In the genomic region with DNA sequence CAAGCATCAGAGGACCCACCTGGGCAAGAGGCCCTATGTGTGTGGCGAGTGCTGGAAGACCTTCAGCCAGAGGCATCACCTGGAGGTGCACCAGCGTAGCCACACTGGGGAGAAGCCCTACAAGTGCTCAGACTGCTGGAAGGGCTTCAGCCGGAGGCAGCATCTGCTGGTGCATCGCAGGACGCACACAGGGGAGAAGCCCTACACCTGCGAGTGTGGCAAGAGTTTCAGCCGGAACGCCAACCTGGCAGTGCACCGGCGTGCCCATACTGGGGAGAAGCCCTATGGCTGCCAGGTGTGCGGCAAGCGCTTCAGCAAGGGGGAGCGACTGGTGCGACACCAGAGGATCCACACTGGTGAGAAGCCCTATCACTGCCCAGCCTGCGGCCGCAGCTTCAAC, we compare ENCODE assay signal across 33 mouse cellular contexts. TPM values are rescaled to one million over a fixed set of nuclear protein-coding genes. Genes with fewer than 3 reads are reported as not detected.
DNase-seq lines count a peak whose midpoint lies in the region; ATAC-seq and TF ChIP-seq lines count a peak whose summit lies in the region.
"Had no signal": no experiment of that assay in that cellular context is flagged by ENCODE, and none has a peak within 500 bp of the region (broad histone marks: within the 10 kb centered on the region; RNA-seq: fewer than 3 reads in every experiment).

No protein-coding gene starts in this region.

- no peaks in the 10 kb centered on the region for H3K27me3 ChIP-seq in forebrain, embryonic 11.5 days (ENCODE audit: control insufficient read depth, insufficient read depth, low read length)
- no peaks in the 10 kb centered on the region for H3K27me3 ChIP-seq in forebrain, embryonic 10.5 days (ENCODE audit: poor library complexity, severe bottlenecking)
- H3K27me3 ChIP-seq in intestine, postnatal 0 days (replicated peaks; ENCODE audit: control insufficient read depth, insufficient read depth, low read length), result no peaks in the 10 kb centered on the region
- H3K27me3 ChIP-seq in intestine, embryonic 16.5 days (replicated peaks; ENCODE audit: control insufficient read depth, insufficient read depth, low read length), result no peaks in the 10 kb centered on the region
- H3K27me3 ChIP-seq in midbrain, postnatal 0 days (ENCODE audit: insufficient read depth, low read length), result no peaks in the 10 kb centered on the region
- H3K27me3 ChIP-seq in midbrain, embryonic 11.5 days (ENCODE audit: control insufficient read depth, insufficient read depth, low read length), result no peaks in the 10 kb centered on the region
- H3K27me3 ChIP-seq: embryonic facial prominence, embryonic 13.5 days; heart, embryonic 12.5 days; heart, embryonic 15.5 days had no signal

- no peak overlapping the region for H3K4me3 ChIP-seq in forebrain, embryonic 11.5 days (ENCODE audit: low read depth, low read length)
- no peak overlapping the region for H3K4me3 ChIP-seq in forebrain, embryonic 10.5 days
- H3K4me3 ChIP-seq in intestine, postnatal 0 days (ENCODE audit: low read depth, low read length), result no peak overlapping the region
- no peak overlapping the region for H3K4me3 ChIP-seq in intestine, embryonic 16.5 days (ENCODE audit: low read length)
- no peak overlapping the region for H3K4me3 ChIP-seq in midbrain, postnatal 0 days (ENCODE audit: low read depth, low read length)
- no peak overlapping the region for H3K4me3 ChIP-seq in midbrain, embryonic 11.5 days (ENCODE audit: low read depth, low read length)
- H3K4me3 ChIP-seq: embryonic facial prominence, embryonic 10.5 days; embryonic facial prominence, embryonic 13.5 days; erythroblast, embryonic 14.5 days; heart, embryonic 12.5 days; heart, embryonic 15.5 days had no signal

- H3K9me3 ChIP-seq in forebrain, embryonic 11.5 days (ENCODE audit: control insufficient read depth, low read length), result no peaks in the 10 kb centered on the region
- peaks cover 8% of the 10 kb centered on the region; the same call in 1 of the 2 replicates for H3K9me3 ChIP-seq in forebrain, embryonic 10.5 days
- H3K9me3 ChIP-seq in intestine, postnatal 0 days (ENCODE audit: control insufficient read depth), result no peaks in the 10 kb centered on the region
- no peaks in the 10 kb centered on the region for H3K9me3 ChIP-seq in intestine, embryonic 16.5 days (ENCODE audit: control insufficient read depth, low read length)
- H3K9me3 ChIP-seq in midbrain, postnatal 0 days (ENCODE audit: low read length), result no peaks in the 10 kb centered on the region
- no peaks in the 10 kb centered on the region for H3K9me3 ChIP-seq in midbrain, embryonic 11.5 days (ENCODE audit: control insufficient read depth, low read length)
- H3K9me3 ChIP-seq: heart, embryonic 12.5 days; heart, embryonic 15.5 days had no signal

- H3K36me3 ChIP-seq in forebrain, embryonic 11.5 days (ENCODE audit: control insufficient read depth, insufficient read depth, low read length), result peaks cover 16% of the 10 kb centered on the region; the same call in 1 of the 2 replicates
- H3K36me3 ChIP-seq in forebrain, embryonic 10.5 days (replicated peaks), result peaks cover 92% of the 10 kb centered on the region
- H3K36me3 ChIP-seq in intestine, postnatal 0 days (ENCODE audit: control insufficient read depth, insufficient read depth), result peaks cover 62% of the 10 kb centered on the region
- H3K36me3 ChIP-seq in intestine, embryonic 16.5 days (ENCODE audit: control insufficient read depth, insufficient read depth, low read length), result peaks cover 26% of the 10 kb centered on the region
- H3K36me3 ChIP-seq in midbrain, postnatal 0 days (ENCODE audit: insufficient read depth, low read length), result peaks cover 44% of the 10 kb centered on the region
- peaks cover 32% of the 10 kb centered on the region for H3K36me3 ChIP-seq in midbrain, embryonic 11.5 days (ENCODE audit: control insufficient read depth, insufficient read depth, low read length)

- TF ChIP-seq CTCF in intestine, postnatal 0 days (IDR thresholded peaks at IDR 0.05; ENCODE audit: low read depth), result no peak
- TF ChIP-seq CTCF in midbrain, postnatal 0 days (IDR thresholded peaks at IDR 0.05), result no peak

- peak; percentile 44 for DNase-seq in forebrain, embryonic 11.5 days (ENCODE audit: low spot score)
- DNase-seq in forebrain, embryonic 10.5 days (ENCODE audit: extremely low spot score, low spot score), result no peak
- DNase-seq in midbrain, postnatal 0 days (ENCODE audit: low spot score), result no peak
- DNase-seq in midbrain, embryonic 11.5 days (ENCODE audit: low spot score, missing footprints), result no peak
- no peak for DNase-seq in right cerebral cortex, postnatal 36 days (ENCODE audit: low spot score in 2 of 2)
- DNase-seq: adrenal gland, adult 8-10 months; adrenal gland, postnatal 25 days; cerebellum, adult 11-12 months; cerebellum, adult 8-10 months; cerebellum, postnatal 10 days; cerebellum, postnatal 36 days; embryo, embryonic 11 days; forebrain, postnatal 0 days; gastrocnemius, postnatal 25 days; heart, postnatal 10 days; heart, postnatal 4 days had no signal

- no peak overlapping the region for H3K27ac ChIP-seq in forebrain, embryonic 11.5 days (ENCODE audit: low read depth, low read length)
- no peak overlapping the region for H3K27ac ChIP-seq in forebrain, embryonic 10.5 days
- H3K27ac ChIP-seq in intestine, postnatal 0 days (ENCODE audit: low read depth, low read length), result no peak overlapping the region
- no peak overlapping the region for H3K27ac ChIP-seq in intestine, embryonic 16.5 days (ENCODE audit: low read length)
- H3K27ac ChIP-seq in midbrain, postnatal 0 days (ENCODE audit: low read depth, low read length), result no peak overlapping the region
- H3K27ac ChIP-seq in midbrain, embryonic 11.5 days (ENCODE audit: low read depth, low read length), result no peak overlapping the region
- H3K27ac ChIP-seq: embryonic facial prominence, embryonic 10.5 days; embryonic facial prominence, embryonic 13.5 days; heart, embryonic 15.5 days; hindbrain, embryonic 14.5 days; hindbrain, postnatal 0 days had no signal

- H3K9ac ChIP-seq in forebrain, embryonic 11.5 days (ENCODE audit: low read length), result no peak overlapping the region
- no peak overlapping the region for H3K9ac ChIP-seq in intestine, postnatal 0 days (ENCODE audit: low read depth, low read length)
- H3K9ac ChIP-seq in intestine, embryonic 16.5 days (ENCODE audit: low read depth, low read length), result no peak overlapping the region
- no peak overlapping the region for H3K9ac ChIP-seq in midbrain, postnatal 0 days (replicated peaks; ENCODE audit: low read length, poor library complexity, severe bottlenecking)
- H3K9ac ChIP-seq in midbrain, embryonic 11.5 days (ENCODE audit: low read length), result no peak overlapping the region
- H3K9ac ChIP-seq: embryonic facial prominence, embryonic 13.5 days; forebrain, postnatal 0 days; heart, embryonic 12.5 days; heart, embryonic 15.5 days; hindbrain, embryonic 14.5 days had no signal

- no peak for ATAC-seq in forebrain, embryonic 11.5 days (replicated peaks; ENCODE audit: low FRiP score)
- 0 out of 2 replicates have a peak, but pooled peaks have one; percentile 5 for ATAC-seq in intestine, postnatal 0 days
- ATAC-seq in intestine, embryonic 16.5 days, result no peak
- ATAC-seq in midbrain, postnatal 0 days (ENCODE audit: low FRiP score), result 0 out of 2 replicates have a peak, but pooled peaks have one; percentile 21
- ATAC-seq in midbrain, embryonic 11.5 days (ENCODE audit: low FRiP score), result no peak
- ATAC-seq: activated CD4-positive, CD25-positive, alpha-beta regulatory T cell, adult 4 months; forebrain, embryonic 14.5 days; forebrain, postnatal 0 days; hindbrain, postnatal 0 days had no signal

- H3K4me2 ChIP-seq in forebrain, embryonic 11.5 days (ENCODE audit: low read depth, low read length, severe bottlenecking), result no peak overlapping the region
- H3K4me2 ChIP-seq in intestine, postnatal 0 days (replicated peaks; ENCODE audit: low read depth), result no peak overlapping the region
- H3K4me2 ChIP-seq in intestine, embryonic 16.5 days (ENCODE audit: low read depth, low read length), result no peak overlapping the region
- H3K4me2 ChIP-seq in midbrain, postnatal 0 days (ENCODE audit: low read depth, low read length, poor library complexity, severe bottlenecking), result no peak overlapping the region
- H3K4me2 ChIP-seq in midbrain, embryonic 11.5 days, result no peak overlapping the region
- H3K4me2 ChIP-seq: embryonic facial prominence, embryonic 13.5 days; heart, embryonic 12.5 days; heart, embryonic 15.5 days; hindbrain, embryonic 14.5 days had no signal

- H3K4me1 ChIP-seq in forebrain, embryonic 11.5 days (replicated peaks; ENCODE audit: control insufficient read depth, insufficient read depth, low read length), result no peaks in the 10 kb centered on the region
- H3K4me1 ChIP-seq in forebrain, embryonic 10.5 days, result no peaks in the 10 kb centered on the region
- no peaks in the 10 kb centered on the region for H3K4me1 ChIP-seq in intestine, postnatal 0 days (replicated peaks; ENCODE audit: control insufficient read depth, insufficient read depth, low read length)
- no peaks in the 10 kb centered on the region for H3K4me1 ChIP-seq in intestine, embryonic 16.5 days (ENCODE audit: control insufficient read depth, insufficient read depth, low read length)
- H3K4me1 ChIP-seq in midbrain, postnatal 0 days (ENCODE audit: insufficient read depth, low read length), result no peaks in the 10 kb centered on the region
- H3K4me1 ChIP-seq in midbrain, embryonic 11.5 days (ENCODE audit: control insufficient read depth, insufficient read depth, low read length), result no peaks in the 10 kb centered on the region
- H3K4me1 ChIP-seq: embryonic facial prominence, embryonic 10.5 days; embryonic facial prominence, embryonic 13.5 days; heart, embryonic 12.5 days; heart, embryonic 15.5 days had no signal

- 96% methylated on average over 16 of the region's 16 CpGs for WGBS in forebrain, embryonic 11.5 days
- 97% methylated on average over 16 of the region's 16 CpGs for WGBS in forebrain, embryonic 10.5 days
- WGBS in intestine, postnatal 0 days, result 98% methylated on average over 16 of the region's 16 CpGs
- WGBS in intestine, embryonic 16.5 days, result 94% methylated on average over 16 of the region's 16 CpGs
- 98% methylated on average over 16 of the region's 16 CpGs for WGBS in midbrain, postnatal 0 days
- WGBS in midbrain, embryonic 11.5 days, result 95% methylated on average over 16 of the region's 16 CpGs

RNA-seq across cellular contexts. Expression of gene Zscan25, which starts 10.4 kb away (rescaled TPM):
- polyA plus RNA-seq in forebrain, embryonic 11.5 days (2014; fragmentation: Nextera tagmentation; extraction: Ambion mirVana), result 0.41 and 0.77 TPM in 2 replicates
- 0.42 and 0.46 TPM in 2 replicates for polyA plus RNA-seq in forebrain, embryonic 10.5 days (2016; fragmentation: Nextera tagmentation; extraction: Ambion mirVana)
- 0.14 and 0.30 TPM in 2 replicates for polyA plus RNA-seq in intestine, postnatal 0 days (2015; fragmentation: Nextera tagmentation; extraction: Ambion mirVana)
- 0.49 and 0.66 TPM in 2 replicates for polyA plus RNA-seq in intestine, embryonic 16.5 days (2015; fragmentation: Nextera tagmentation; extraction: Ambion mirVana)
- total RNA-seq in midbrain, postnatal 0 days (2014; rRNA removed), result 18.5 and 24.6 TPM in 2 replicates
- polyA plus RNA-seq in midbrain, postnatal 0 days (2015; fragmentation: Nextera tagmentation; extraction: Ambion mirVana), result 0.83 and 0.93 TPM in 2 replicates
- polyA plus RNA-seq in midbrain, embryonic 11.5 days (2014; fragmentation: Nextera tagmentation; extraction: Ambion mirVana), result 0.61 and 1.0 TPM in 2 replicates

RNA-seq across cellular contexts. Expression of gene Cyp3a57, which starts 54.4 kb away (rescaled TPM):
- not detected in 2 replicates for polyA plus RNA-seq in forebrain, embryonic 11.5 days (2014; fragmentation: Nextera tagmentation; extraction: Ambion mirVana)
- not detected in 2 replicates for polyA plus RNA-seq in forebrain, embryonic 10.5 days (2016; fragmentation: Nextera tagmentation; extraction: Ambion mirVana)
- polyA plus RNA-seq in intestine, postnatal 0 days (2015; fragmentation: Nextera tagmentation; extraction: Ambion mirVana), result not detected in 2 replicates
- polyA plus RNA-seq in intestine, embryonic 16.5 days (2015; fragmentation: Nextera tagmentation; extraction: Ambion mirVana), result not detected in 2 replicates
- not detected in 2 replicates for total RNA-seq in midbrain, postnatal 0 days (2014; rRNA removed)
- not detected in 2 replicates for polyA plus RNA-seq in midbrain, postnatal 0 days (2015; fragmentation: Nextera tagmentation; extraction: Ambion mirVana)
- not detected in 2 replicates for polyA plus RNA-seq in midbrain, embryonic 11.5 days (2014; fragmentation: Nextera tagmentation; extraction: Ambion mirVana)
- total RNA-seq: ES-E14; forebrain, postnatal 0 days; gastrocnemius, adult 8-10 months; gastrocnemius, postnatal 25 days; heart, adult 8-10 months; heart, postnatal 10 days; heart, postnatal 4 days; hindbrain, postnatal 0 days had no signal
- polyA plus RNA-seq: activated CD4-positive, CD25-positive, alpha-beta regulatory T cell, adult 4 months; brain, embryonic 14.5 days; embryonic facial prominence, embryonic 10.5 days; embryonic facial prominence, embryonic 13.5 days; erythroblast, embryonic 14.5 days; forebrain, embryonic 14.5 days; forebrain, postnatal 0 days; gonadal fat pad, adult 2 months; heart, embryonic 12.5 days; heart, embryonic 15.5 days; hindbrain, embryonic 11.5 days; hindbrain, embryonic 14.5 days; hindbrain, postnatal 0 days had no signal

RNA-seq across cellular contexts. Expression of gene Zfp655, which starts 59.2 kb away (rescaled TPM):
- 37.2 and 39.2 TPM in 2 replicates for polyA plus RNA-seq in forebrain, embryonic 11.5 days (2014; fragmentation: Nextera tagmentation; extraction: Ambion mirVana)
- polyA plus RNA-seq in forebrain, embryonic 10.5 days (2016; fragmentation: Nextera tagmentation; extraction: Ambion mirVana), result 31.0 and 33.8 TPM in 2 replicates
- polyA plus RNA-seq in intestine, postnatal 0 days (2015; fragmentation: Nextera tagmentation; extraction: Ambion mirVana), result 32.3 and 35.9 TPM in 2 replicates
- 36.7 and 38.9 TPM in 2 replicates for polyA plus RNA-seq in intestine, embryonic 16.5 days (2015; fragmentation: Nextera tagmentation; extraction: Ambion mirVana)
- total RNA-seq in midbrain, postnatal 0 days (2014; rRNA removed), result 24.0 and 36.9 TPM in 2 replicates
- 23.1 and 25.6 TPM in 2 replicates for polyA plus RNA-seq in midbrain, postnatal 0 days (2015; fragmentation: Nextera tagmentation; extraction: Ambion mirVana)
- polyA plus RNA-seq in midbrain, embryonic 11.5 days (2014; fragmentation: Nextera tagmentation; extraction: Ambion mirVana), result 43.2 and 48.9 TPM in 2 replicates

Comparison
In these comparisons a context has a peak if more than half of its experiments do, and no peak if none do; other contexts are left out.
1. ATAC-seq: peak in intestine, postnatal 0 days (single experiment) and midbrain, postnatal 0 days (single experiment); none in forebrain, embryonic 11.5 days (single experiment), intestine, embryonic 16.5 days (single experiment) and midbrain, embryonic 11.5 days (single experiment).